Mouse (Mus musculus): ENCODE measurements around the gene Bnip3.

GRCm38 (mm10) chr7:138941571-138941970 is 32.3 kb upstream of the Bnip3 start:
- TF ChIP-seq CTCF (IDR thresholded peaks at IDR 0.05; ENCODE audit: control insufficient read depth, insufficient read depth, low read length) (no peak), POLR2A (IDR thresholded peaks at IDR 0.05; ENCODE audit: borderline replicate concordance, control insufficient read depth, low read depth, low read length) (no peak)
